Mouse (Mus musculus): ENCODE measurements around the gene Nub1.

GRCm38 (mm10) chr5:24639081-24639480 is 46.3 kb upstream of the Nub1 start:
- TF ChIP-seq CTCF (IDR thresholded peaks at IDR 0.05; ENCODE audit: extremely low read depth, insufficient read depth, insufficient read length, insufficient replicate concordance) (no peak), POLR2A (IDR thresholded peaks at IDR 0.05; ENCODE audit: low read depth, low read length) (no peak)

Measured in spleen, adult 2 months (tissue).